Mouse (Mus musculus): ENCODE results near the gene Tssk1.
A peak's percentile ranks its signal among the peaks of the same experiment; 100 is the strongest.

GRCm38 (mm10) chr16:17928627-17929104, 34.6 kb downstream of the Tssk1 start:
- TF ChIP-seq E2F4 (IDR thresholded peaks at IDR 0.05; ENCODE audit: borderline replicate concordance, low read depth, low read length) (no peak), CTCF (IDR thresholded peaks at IDR 0.05 in 2 of 3, conservative IDR thresholded peaks at IDR 0.05 in 1 of 3; ENCODE audit: control insufficient read depth in 1 of 3, insufficient read depth in 1 of 3, low read depth in 2 of 3, low read length in 3 of 3, poor library complexity in 1 of 3, severe bottlenecking in 1 of 3) (peak; percentile 36 to 94 (median 70)), BHLHE40 (IDR thresholded peaks at IDR 0.05; ENCODE audit: borderline replicate concordance, low read depth, low read length) (no peak), EP300 (IDR thresholded peaks at IDR 0.05; ENCODE audit: low read depth in 1 of 2, low read length in 2 of 2) (peak; percentile 9 to 24; a peak in 1 of 4 replicates), MAFK (IDR thresholded peaks at IDR 0.05; ENCODE audit: borderline replicate concordance, low read depth, low read length) (no peak), USF1 (IDR thresholded peaks at IDR 0.05; ENCODE audit: low read depth, low read length) (no peak), ZMIZ1 (IDR thresholded peaks at IDR 0.05; ENCODE audit: low read depth, low read length) (no peak), POLR2A (IDR thresholded peaks at IDR 0.05; ENCODE audit: control insufficient read depth in 1 of 2, insufficient read depth in 1 of 2, low read depth in 1 of 2, low read length in 2 of 2, poor library complexity in 1 of 2) (peak in 1 of 2 experiments; percentile 52; a peak in 1 of 4 replicates), NRF1 (IDR thresholded peaks at IDR 0.05; ENCODE audit: insufficient read depth, low read depth, low read length, poor library complexity, severe bottlenecking) (no peak), ELF1 (IDR thresholded peaks at IDR 0.05; ENCODE audit: low read depth, low read length) (no peak), GABPA (IDR thresholded peaks at IDR 0.05; ENCODE audit: low read depth, low read length) (no peak), POLR2AphosphoS2 (IDR thresholded peaks at IDR 0.05; ENCODE audit: low read length) (no peak), GATA1 (IDR thresholded peaks at IDR 0.05; ENCODE audit: low read depth, low read length) (0 out of 2 replicates have a peak, but pooled peaks have one; percentile 29)

Data from MEL (cell line).